In genomic region chr2:172483766-172484413, GRCm38 (mm10) we compare ENCODE assay signal across 27 mouse cellular contexts. TPM values are rescaled to one million over a fixed set of nuclear protein-coding genes. Genes with fewer than 3 reads are reported as not detected.
DNase-seq lines count a peak whose midpoint lies in the region; ATAC-seq and TF ChIP-seq lines count a peak whose summit lies in the region.
"Had no signal": no experiment of that assay in that cellular context is flagged by ENCODE, and none has a peak within 500 bp of the region (broad histone marks: within the 10 kb centered on the region; RNA-seq: fewer than 3 reads in every experiment).

No protein-coding gene starts in this region.

- H3K4me1 ChIP-seq in embryonic facial prominence, embryonic 12.5 days = peaks cover 6% of the 10 kb centered on the region
- peaks cover 11% of the 10 kb centered on the region for H3K4me1 ChIP-seq in embryonic facial prominence, embryonic 10.5 days
- H3K4me1 ChIP-seq in ES-Bruce4 (ENCODE audit: control insufficient read depth, insufficient read depth, low read length) = peaks cover 14% of the 10 kb centered on the region
- no peaks in the 10 kb centered on the region for H3K4me1 ChIP-seq in forebrain, postnatal 0 days (ENCODE audit: insufficient read depth)
- H3K4me1 ChIP-seq in thymus, adult 2 months (replicated peaks; ENCODE audit: control insufficient read depth, insufficient read depth, low read length) = peaks cover 20% of the 10 kb centered on the region
- H3K4me1 ChIP-seq: hindbrain, embryonic 15.5 days; liver, embryonic 15.5 days; midbrain, embryonic 10.5 days; stomach, embryonic 15.5 days had no signal

- H3K27ac ChIP-seq in embryonic facial prominence, embryonic 12.5 days = peak overlapping the region; percentile 37; the same call in 1 of the 2 replicates
- H3K27ac ChIP-seq in embryonic facial prominence, embryonic 10.5 days (replicated peaks) = no peak overlapping the region
- H3K27ac ChIP-seq in ES-Bruce4 (ENCODE audit: insufficient read depth, low read length) = peak overlapping the region; percentile 29; the same call in 1 of the 2 replicates
- H3K27ac ChIP-seq in forebrain, postnatal 0 days (ENCODE audit: low read depth, low read length) = no peak overlapping the region
- H3K27ac ChIP-seq in thymus, adult 2 months (ENCODE audit: control insufficient read depth, insufficient read depth, low read length) = no peak overlapping the region
- H3K27ac ChIP-seq: hindbrain, embryonic 15.5 days; layer of hippocampus, adult 2 months; limb, embryonic 15.5 days; liver, embryonic 15.5 days; macrophage; midbrain, embryonic 10.5 days; stomach, embryonic 15.5 days had no signal

- H3K27me3 ChIP-seq in embryonic facial prominence, embryonic 12.5 days = no peaks in the 10 kb centered on the region
- no peaks in the 10 kb centered on the region for H3K27me3 ChIP-seq in embryonic facial prominence, embryonic 10.5 days (replicated peaks; ENCODE audit: low read depth, poor library complexity, severe bottlenecking)
- no peaks in the 10 kb centered on the region for H3K27me3 ChIP-seq in ES-Bruce4 (ENCODE audit: control insufficient read depth, insufficient read depth, low read length, poor library complexity, severe bottlenecking)
- H3K27me3 ChIP-seq in forebrain, postnatal 0 days (ENCODE audit: insufficient read depth, low read length) = no peaks in the 10 kb centered on the region
- H3K27me3 ChIP-seq in thymus, adult 2 months (ENCODE audit: control insufficient read depth, insufficient read depth, low read length) = no peaks in the 10 kb centered on the region
- H3K27me3 ChIP-seq: embryonic facial prominence, embryonic 15.5 days; hindbrain, embryonic 15.5 days; limb, embryonic 15.5 days; liver, embryonic 15.5 days; stomach, embryonic 15.5 days had no signal

- 86% methylated on average over 14 of the region's 14 CpGs for WGBS in embryonic facial prominence, embryonic 12.5 days
- WGBS in embryonic facial prominence, embryonic 10.5 days = 87% methylated on average over 14 of the region's 14 CpGs
- WGBS in forebrain, postnatal 0 days = 61% methylated on average over 14 of the region's 14 CpGs
- WGBS in thymus, adult 2 months = 91% methylated on average over 14 of the region's 14 CpGs

- H3K9ac ChIP-seq in embryonic facial prominence, embryonic 12.5 days = no peak overlapping the region
- H3K9ac ChIP-seq in ES-Bruce4 (ENCODE audit: low read depth, poor library complexity, severe bottlenecking) = no peak overlapping the region
- H3K9ac ChIP-seq in forebrain, postnatal 0 days = no peak overlapping the region
- H3K9ac ChIP-seq: embryonic facial prominence, embryonic 15.5 days; hindbrain, embryonic 15.5 days; limb, embryonic 15.5 days; liver, embryonic 15.5 days; stomach, embryonic 15.5 days had no signal

- DNase-seq in embryonic facial prominence, embryonic 10.5 days (ENCODE audit: low spot score) = no peak
- DNase-seq in layer of hippocampus, adult 11-12 months (ENCODE audit: low spot score) = peak; percentile 18
- no peak for DNase-seq in layer of hippocampus, adult 9-10 months (ENCODE audit: low spot score)
- DNase-seq in forebrain, postnatal 0 days = peak; percentile 84
- no peak for DNase-seq in thymus, adult 2 months
- DNase-seq in thymus, postnatal 14 days = no peak
- DNase-seq: adrenal gland, postnatal 25 days; cerebellum, adult 8-10 months; gastrocnemius, postnatal 36 days; thymus, adult 18-20 months had no signal

- H3K4me2 ChIP-seq in embryonic facial prominence, embryonic 12.5 days (replicated peaks) = no peak overlapping the region
- no peak overlapping the region for H3K4me2 ChIP-seq in forebrain, postnatal 0 days (ENCODE audit: low read depth)
- H3K4me2 ChIP-seq: embryonic facial prominence, embryonic 15.5 days; hindbrain, embryonic 15.5 days; limb, embryonic 15.5 days; liver, embryonic 15.5 days; stomach, embryonic 15.5 days had no signal

- no peaks in the 10 kb centered on the region for H3K36me3 ChIP-seq in embryonic facial prominence, embryonic 12.5 days
- no peaks in the 10 kb centered on the region for H3K36me3 ChIP-seq in embryonic facial prominence, embryonic 10.5 days (replicated peaks)
- H3K36me3 ChIP-seq in ES-Bruce4 (ENCODE audit: control insufficient read depth, insufficient read depth, low read length, poor library complexity, severe bottlenecking) = no peaks in the 10 kb centered on the region
- no peaks in the 10 kb centered on the region for H3K36me3 ChIP-seq in forebrain, postnatal 0 days (ENCODE audit: insufficient read depth)
- H3K36me3 ChIP-seq in thymus, adult 2 months (ENCODE audit: control insufficient read depth, insufficient read depth, low read length) = no peaks in the 10 kb centered on the region
- H3K36me3 ChIP-seq: embryonic facial prominence, embryonic 15.5 days; hindbrain, embryonic 15.5 days; limb, embryonic 15.5 days; liver, embryonic 15.5 days; midbrain, embryonic 10.5 days; stomach, embryonic 15.5 days had no signal

- H3K9me3 ChIP-seq in embryonic facial prominence, embryonic 12.5 days = no peaks in the 10 kb centered on the region
- H3K9me3 ChIP-seq in embryonic facial prominence, embryonic 10.5 days = no peaks in the 10 kb centered on the region
- no peaks in the 10 kb centered on the region for H3K9me3 ChIP-seq in ES-Bruce4 (replicated peaks; ENCODE audit: control insufficient read depth, insufficient read depth, low read length, poor library complexity, severe bottlenecking)
- no peaks in the 10 kb centered on the region for H3K9me3 ChIP-seq in forebrain, postnatal 0 days (ENCODE audit: low read length)
- H3K9me3 ChIP-seq: embryonic facial prominence, embryonic 15.5 days; hindbrain, embryonic 15.5 days; limb, embryonic 15.5 days; liver, embryonic 15.5 days; midbrain, embryonic 10.5 days; stomach, embryonic 15.5 days had no signal

- TF ChIP-seq CTCF in ES-Bruce4 (IDR thresholded peaks at IDR 0.05; ENCODE audit: low read depth, low read length) = no peak
- TF ChIP-seq CTCF in forebrain, postnatal 0 days (IDR thresholded peaks at IDR 0.05; ENCODE audit: low read depth) = no peak
- no peak for TF ChIP-seq CTCF in thymus, adult 2 months (IDR thresholded peaks at IDR 0.05; ENCODE audit: borderline replicate concordance, control insufficient read depth, extremely low read depth, insufficient read depth, low read length, poor library complexity)

- no peak for TF ChIP-seq EP300 in ES-Bruce4 (IDR thresholded peaks at IDR 0.05; ENCODE audit: insufficient read depth, low read depth, low read length)

- no peak overlapping the region for H3K4me3 ChIP-seq in embryonic facial prominence, embryonic 12.5 days
- no peak overlapping the region for H3K4me3 ChIP-seq in embryonic facial prominence, embryonic 10.5 days
- no peak overlapping the region for H3K4me3 ChIP-seq in ES-Bruce4 (ENCODE audit: low read depth, low read length)
- H3K4me3 ChIP-seq in forebrain, postnatal 0 days (ENCODE audit: low read depth, low read length) = no peak overlapping the region
- H3K4me3 ChIP-seq in thymus, adult 2 months (ENCODE audit: control insufficient read depth, insufficient read depth, low read length) = no peak overlapping the region
- H3K4me3 ChIP-seq: embryonic facial prominence, embryonic 15.5 days; hindbrain, embryonic 15.5 days; layer of hippocampus, adult 2 months; limb, embryonic 15.5 days; liver, embryonic 15.5 days; midbrain, embryonic 10.5 days; stomach, embryonic 15.5 days had no signal

- TF ChIP-seq POLR2A in ES-Bruce4 (IDR thresholded peaks at IDR 0.05; ENCODE audit: insufficient read depth, low read length) = no peak
- no peak for TF ChIP-seq POLR2A in thymus, adult 2 months (IDR thresholded peaks at IDR 0.05; ENCODE audit: control insufficient read depth, extremely low read depth, insufficient read depth, low read length, poor library complexity)

- no peak for ATAC-seq in embryonic facial prominence, embryonic 12.5 days (ENCODE audit: insufficient number of reproducible peaks, insufficient read depth, low FRiP score, low TSS enrichment)
- ATAC-seq in forebrain, postnatal 0 days = peak; percentile 86
- ATAC-seq: intestine, postnatal 0 days had no signal

RNA-seq across cellular contexts. Expression of gene Fam209, which starts 11.6 kb away (rescaled TPM):
- polyA plus RNA-seq in embryonic facial prominence, embryonic 12.5 days (2016; fragmentation: Nextera tagmentation; extraction: Ambion mirVana) = 0.41 and 0.57 TPM in 2 replicates
- 0.30 and 0.38 TPM in 2 replicates for polyA plus RNA-seq in embryonic facial prominence, embryonic 10.5 days (2016; fragmentation: Nextera tagmentation; extraction: Ambion mirVana)
- polyA plus RNA-seq in ES-Bruce4 (2011; ENCODE audit: insufficient read depth, insufficient read length, low read depth, missing spikeins) = 0.88 and 0.97 TPM in 2 replicates
- total RNA-seq in forebrain, postnatal 0 days (2014; rRNA removed) = 1.1 and 2.3 TPM in 2 replicates
- 0.23 and 0.50 TPM in 2 replicates for polyA plus RNA-seq in forebrain, postnatal 0 days (2015; fragmentation: Nextera tagmentation; extraction: Ambion mirVana)
- 0.42 and 0.81 TPM in 2 replicates for polyA plus RNA-seq in thymus, adult 2 months (2012; rRNA removed)
- total RNA-seq: heart, adult 8-10 months; layer of hippocampus, adult 2 months; left cerebral cortex, postnatal 14 days had no signal
- polyA plus RNA-seq: heart, postnatal 0 days; hindbrain, embryonic 15.5 days; intestine, postnatal 0 days; liver, embryonic 15.5 days; neural tube, embryonic 11.5 days had no signal

RNA-seq across cellular contexts. Expression of gene Gcnt7, which starts 25.5 kb away (rescaled TPM):
- polyA plus RNA-seq in embryonic facial prominence, embryonic 12.5 days (2016; fragmentation: Nextera tagmentation; extraction: Ambion mirVana) = 2.2 and 2.6 TPM in 2 replicates
- 1.6 and 2.2 TPM in 2 replicates for polyA plus RNA-seq in embryonic facial prominence, embryonic 10.5 days (2016; fragmentation: Nextera tagmentation; extraction: Ambion mirVana)
- not detected in 2 replicates for polyA plus RNA-seq in ES-Bruce4 (2011; ENCODE audit: insufficient read depth, insufficient read length, low read depth, missing spikeins)
- not detected in 2 replicates for total RNA-seq in forebrain, postnatal 0 days (2014; rRNA removed)
- polyA plus RNA-seq in forebrain, postnatal 0 days (2015; fragmentation: Nextera tagmentation; extraction: Ambion mirVana) = 0.38 and 0.74 TPM in 2 replicates
- not detected in 2 replicates for polyA plus RNA-seq in thymus, adult 2 months (2012; rRNA removed)
- total RNA-seq: adrenal gland, postnatal 25 days; gastrocnemius, postnatal 36 days; heart, adult 8-10 months; layer of hippocampus, adult 2 months; left cerebral cortex, postnatal 14 days; monocyte, adult 5-6 weeks had no signal
- polyA plus RNA-seq: macrophage; urinary bladder, adult 2 months had no signal

RNA-seq across cellular contexts. Expression of gene Rtf2, which starts 43.5 kb away (rescaled TPM):
- polyA plus RNA-seq in embryonic facial prominence, embryonic 12.5 days (2016; fragmentation: Nextera tagmentation; extraction: Ambion mirVana) = 67.8 and 74.1 TPM in 2 replicates
- 78.7 and 80.1 TPM in 2 replicates for polyA plus RNA-seq in embryonic facial prominence, embryonic 10.5 days (2016; fragmentation: Nextera tagmentation; extraction: Ambion mirVana)
- 49.7 and 52.6 TPM in 2 replicates for polyA plus RNA-seq in ES-Bruce4 (2011; ENCODE audit: insufficient read depth, insufficient read length, low read depth, missing spikeins)
- total RNA-seq in forebrain, postnatal 0 days (2014; rRNA removed) = 80.0 and 84.0 TPM in 2 replicates
- 86.1 and 99.6 TPM in 2 replicates for polyA plus RNA-seq in forebrain, postnatal 0 days (2015; fragmentation: Nextera tagmentation; extraction: Ambion mirVana)
- polyA plus RNA-seq in thymus, adult 2 months (2012; rRNA removed) = 79.6 and 86.7 TPM in 2 replicates

Comparison
In these comparisons a context has a peak if more than half of its experiments do, and no peak if none do; other contexts are left out.
1. H3K27ac ChIP-seq: peak in embryonic facial prominence, embryonic 12.5 days (single experiment) and ES-Bruce4 (single experiment); none in embryonic facial prominence, embryonic 10.5 days (single experiment), forebrain, postnatal 0 days (single experiment) and thymus, adult 2 months (single experiment).
2. DNase-seq: peak in layer of hippocampus, adult 11-12 months (single experiment) and forebrain, postnatal 0 days (single experiment); none in embryonic facial prominence, embryonic 10.5 days (single experiment), layer of hippocampus, adult 9-10 months (single experiment), thymus, adult 2 months (single experiment) and thymus, postnatal 14 days (single experiment).